Mouse (Mus musculus) midbrain, embryonic 13.5 days (tissue): ENCODE measurements around the gene Ftsj3. TPM values are rescaled to one million over a fixed set of nuclear protein-coding genes. Genes with fewer than 3 reads are reported as not detected.
"Not testable (repeated sequence)": the region's sequence is repeated elsewhere in the genome, so short reads cannot be mapped to it uniquely, and the experiment has no call there.

Experiments
- ATAC-seq: fragments of 200-750 bp; cut with Nextera tagmentation; 2 replicates; pipeline ENCODE4 v1.8.0; 2017; ENCODE audit warnings: mild to moderate bottlenecking, moderate TSS enrichment, moderate library complexity
- H3K27ac ChIP-seq: fragments of 300-500 bp; sonication (generic); 2 replicates; pipeline ENCODE4 v1.5.1; 2015; ENCODE audit warnings: inconsistent platforms, mild to moderate bottlenecking, moderate library complexity
- H3K27me3 ChIP-seq: fragments of 300-500 bp; sonication (generic); 2 replicates; pipeline ENCODE4 v1.6.1; 2015; ENCODE audit warnings: mild to moderate bottlenecking, inconsistent platforms
- H3K36me3 ChIP-seq: fragments of 300-500 bp; sonication (generic); 2 replicates; pipeline ENCODE4 v1.6.1; 2015; ENCODE audit warnings: mild to moderate bottlenecking, inconsistent platforms
- H3K4me1 ChIP-seq: fragments of 300-500 bp; sonication (generic); replicated peaks from 2 replicates; pipeline ENCODE4 v1.6.1; 2015; ENCODE audit warnings: inconsistent platforms
- H3K4me2 ChIP-seq: fragments of 300-500 bp; sonication (generic); replicated peaks from 2 replicates; pipeline ENCODE4 v1.6.1; 2015; ENCODE audit warnings: moderate library complexity, mild to moderate bottlenecking, inconsistent platforms
- H3K4me3 ChIP-seq: fragments of 300-500 bp; sonication (generic); replicated peaks from 2 replicates; pipeline ENCODE4 v1.5.1; 2015; ENCODE audit warnings: mild to moderate bottlenecking, inconsistent platforms
- H3K9ac ChIP-seq: fragments of 300-500 bp; sonication (generic); replicated peaks from 2 replicates; pipeline ENCODE4 v1.6.1; 2015; ENCODE audit warnings: mild to moderate bottlenecking, inconsistent platforms
- H3K9me3 ChIP-seq: fragments of 300-500 bp; sonication (generic); 2 replicates; pipeline ENCODE4 v1.6.1; 2016; ENCODE audit warnings: mild to moderate bottlenecking, inconsistent platforms
- WGBS: fragments of 180-500 bp; shearing (Covaris S2); methylation state at CpG from one replicate; pipeline ENCODE4 v1.1.7; 2015; 5-methylcytosine and 5-hydroxymethylcytosine counted together
- polyA plus RNA-seq: library from polyadenylated mRNA; unstranded; fragments of >200 nt; fragmentation: Nextera tagmentation; extraction: Ambion mirVana; gene quantifications from 2 replicates; pipeline ENCODE4 v1.2.1, GENCODE M21; 2015

Gene Ftsj3
- polyA plus RNA-seq, 1 experiment from 2014 or later: 39.3 TPM

GRCm38 (mm10) chr11:106220603-106221002, 35.3 kb downstream of the Ftsj3 start:
- no peak for ATAC-seq
- peaks cover 28% of the 10 kb centered on the region for H3K4me1 ChIP-seq
- H3K9me3 ChIP-seq: no peaks in the 10 kb centered on the region
- no peaks in the 10 kb centered on the region for H3K27me3 ChIP-seq
- no peak overlapping the region for H3K4me2 ChIP-seq
- WGBS: 92% methylated on average over 3 of the region's 3 CpGs
- H3K27ac ChIP-seq: no peak overlapping the region
- no peak overlapping the region for H3K4me3 ChIP-seq
- no peak overlapping the region for H3K9ac ChIP-seq
- H3K36me3 ChIP-seq: peaks cover 17% of the 10 kb centered on the region

- Histone ChIP-seq H3K27ac (peak within 1 kb of the TSS; percentile 97), H3K9me3 (no peaks in the 10 kb centered on the region), H3K4me1 (peaks cover 45% of the 10 kb centered on the region), H3K4me3 (peak within 1 kb of the TSS; percentile 99), H3K27me3 (no peaks in the 10 kb centered on the region), H3K9ac (peak within 1 kb of the TSS; percentile 98), H3K36me3 (peaks cover 12% of the 10 kb centered on the region), H3K4me2 (peak within 1 kb of the TSS; percentile 68)
- under 1% methylated on average over 70 of the region's 70 CpGs for WGBS
- peak; percentile 96 for ATAC-seq
Observed at GRCm38 (mm10) chr11:106216730-106217490, 39.0 kb downstream of the Ftsj3 start, which contains the start of gene Ddx42. Ddx42 (plus strand) TSS chr11:106216926.

GRCm38 (mm10) chr11:106215927-106216729, 39.8 kb downstream of the Ftsj3 start, which contains the start of gene Ccdc47:
Ccdc47 (minus strand) TSS chr11:106216344.
- under 1% methylated on average over 46 of the region's 46 CpGs for WGBS
- Histone ChIP-seq H3K27me3 (no peaks in the 10 kb centered on the region), H3K9me3 (no peaks in the 10 kb centered on the region), H3K9ac (peak within 1 kb of the TSS; percentile 98), H3K36me3 (peaks cover 19% of the 10 kb centered on the region), H3K4me1 (peaks cover 45% of the 10 kb centered on the region), H3K27ac (peak within 1 kb of the TSS; percentile 97), H3K4me3 (peak within 1 kb of the TSS; percentile 99), H3K4me2 (peak within 1 kb of the TSS; percentile 68)
- ATAC-seq: peak; percentile 99

- peak overlapping the region; percentile 89 for H3K9ac ChIP-seq
- no peaks in the 10 kb centered on the region for H3K27me3 ChIP-seq
- ATAC-seq: no peak
- H3K4me1 ChIP-seq: peaks cover 45% of the 10 kb centered on the region
- WGBS: 28% methylated on average over 7 of the region's 7 CpGs
- no peaks in the 10 kb centered on the region for H3K9me3 ChIP-seq
- H3K36me3 ChIP-seq: peaks cover 24% of the 10 kb centered on the region
- peak overlapping the region; percentile 68 for H3K4me2 ChIP-seq
- peak overlapping the region; percentile 99 for H3K4me3 ChIP-seq
- H3K27ac ChIP-seq: no peak overlapping the region
Observed at GRCm38 (mm10) chr11:106215450-106215859, 40.4 kb downstream of the Ftsj3 start.

GRCm38 (mm10) chr11:106214856-106215255, 41.0 kb downstream of the Ftsj3 start:
- no peak for ATAC-seq
- H3K9ac ChIP-seq: peak overlapping the region; percentile 89
- peak overlapping the region; percentile 68 for H3K4me2 ChIP-seq
- H3K4me3 ChIP-seq: peak overlapping the region; percentile 99
- 93% methylated on average over 5 of the region's 5 CpGs for WGBS
- H3K27ac ChIP-seq: no peak overlapping the region
- peaks cover 39% of the 10 kb centered on the region for H3K4me1 ChIP-seq
- peaks cover 30% of the 10 kb centered on the region for H3K36me3 ChIP-seq
- H3K27me3 ChIP-seq: no peaks in the 10 kb centered on the region
- H3K9me3 ChIP-seq: no peaks in the 10 kb centered on the region

GRCm38 (mm10) chr11:106212771-106213170, 43.1 kb downstream of the Ftsj3 start:
- Histone ChIP-seq H3K9ac (no peak overlapping the region), H3K4me1 (peaks cover 21% of the 10 kb centered on the region), H3K9me3 (no peaks in the 10 kb centered on the region), H3K4me2 (no peak overlapping the region), H3K4me3 (no peak overlapping the region), H3K27me3 (no peaks in the 10 kb centered on the region), H3K36me3 (peaks cover 50% of the 10 kb centered on the region), H3K27ac (no peak overlapping the region)
- WGBS: 96% methylated on average over 8 of the region's 8 CpGs
- ATAC-seq: no peak

GRCm38 (mm10) chr11:106202123-106202465, 53.8 kb downstream of the Ftsj3 start, which contains the start of gene Strada:
Strada (minus strand) TSS chr11:106202168.
- peaks cover 86% of the 10 kb centered on the region for H3K36me3 ChIP-seq
- no peak within 1 kb of the TSS for H3K9ac ChIP-seq
- no peak for ATAC-seq
- 91% methylated on average over 5 of the region's 5 CpGs for WGBS
- H3K4me3 ChIP-seq: no peak within 1 kb of the TSS
- H3K4me1 ChIP-seq: no peaks in the 10 kb centered on the region
- H3K27ac ChIP-seq: no peak within 1 kb of the TSS
- H3K9me3 ChIP-seq: no peaks in the 10 kb centered on the region
- no peaks in the 10 kb centered on the region for H3K27me3 ChIP-seq
- H3K4me2 ChIP-seq: no peak within 1 kb of the TSS

GRCm38 (mm10) chr11:106201337-106202122, 54.3 kb downstream of the Ftsj3 start:
- H3K4me2 ChIP-seq: no peak overlapping the region
- WGBS: 93% methylated on average over 19 of the region's 19 CpGs
- H3K27ac ChIP-seq: no peak overlapping the region
- ATAC-seq: no peak
- H3K36me3 ChIP-seq: peaks cover 86% of the 10 kb centered on the region
- no peaks in the 10 kb centered on the region for H3K9me3 ChIP-seq
- H3K4me3 ChIP-seq: no peak overlapping the region
- H3K9ac ChIP-seq: no peak overlapping the region
- no peaks in the 10 kb centered on the region for H3K27me3 ChIP-seq
- no peaks in the 10 kb centered on the region for H3K4me1 ChIP-seq

- no peak overlapping the region for H3K4me2 ChIP-seq
- H3K4me3 ChIP-seq: no peak overlapping the region
- H3K36me3 ChIP-seq: peaks cover 84% of the 10 kb centered on the region
- no peaks in the 10 kb centered on the region for H3K27me3 ChIP-seq
- ATAC-seq: no peak
- WGBS: 90% methylated on average over 6 of the region's 6 CpGs
- H3K9ac ChIP-seq: no peak overlapping the region
- H3K27ac ChIP-seq: no peak overlapping the region
- no peaks in the 10 kb centered on the region for H3K4me1 ChIP-seq
- H3K9me3 ChIP-seq: no peaks in the 10 kb centered on the region
Observed at GRCm38 (mm10) chr11:106200756-106201155, 55.1 kb downstream of the Ftsj3 start.

GRCm38 (mm10) chr11:106199997-106200396, 55.9 kb downstream of the Ftsj3 start:
- not testable (repeated sequence) for H3K4me2 ChIP-seq, H3K4me3 ChIP-seq, ATAC-seq, H3K9ac ChIP-seq, H3K9me3 ChIP-seq, H3K27ac ChIP-seq, H3K27me3 ChIP-seq, H3K4me1 ChIP-seq
- H3K36me3 ChIP-seq: peaks cover 76% of the 10 kb centered on the region
- WGBS: 97% methylated on average over 7 of the region's 7 CpGs
